18 mouse cellular contexts compared by ENCODE assay signal in the genomic region with DNA sequence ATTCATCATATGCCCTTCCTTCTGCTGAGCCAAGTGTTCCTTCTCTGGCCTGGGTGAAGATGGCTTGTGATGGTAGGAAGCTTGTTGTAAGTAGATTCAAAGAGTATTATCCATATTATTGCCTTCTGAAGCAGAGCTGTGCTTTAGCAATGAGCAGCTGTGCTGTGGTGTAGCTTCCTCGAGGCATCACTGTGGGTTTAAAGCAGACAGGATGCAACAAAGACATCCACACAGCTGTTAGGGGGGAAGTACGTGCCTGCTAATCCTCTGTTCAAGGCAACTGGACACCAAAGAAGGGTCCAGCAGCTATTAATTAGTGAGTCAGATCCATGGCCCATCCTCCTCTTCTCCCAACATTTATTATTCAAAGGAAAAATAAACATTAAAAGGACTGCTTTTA. TPM values are rescaled to one million over a fixed set of nuclear protein-coding genes. Genes with fewer than 3 reads are reported as not detected.
DNase-seq lines count a peak whose midpoint lies in the region; ATAC-seq and TF ChIP-seq lines count a peak whose summit lies in the region.
"Had no signal": no experiment of that assay in that cellular context is flagged by ENCODE, and none has a peak within 500 bp of the region (broad histone marks: within the 10 kb centered on the region; RNA-seq: fewer than 3 reads in every experiment).

No protein-coding gene starts in this region.

- no peak for ATAC-seq in embryonic facial prominence, embryonic 13.5 days (ENCODE audit: insufficient number of reproducible peaks, insufficient read depth, low FRiP score, low TSS enrichment, low read depth)
- ATAC-seq: hindbrain, postnatal 0 days had no signal

- H3K4me2 ChIP-seq in embryonic facial prominence, embryonic 13.5 days, result no peak overlapping the region
- H3K4me2 ChIP-seq: limb, embryonic 12.5 days; neural tube, embryonic 13.5 days had no signal

- TF ChIP-seq CTCF in layer of hippocampus, adult 2 months (conservative IDR thresholded peaks at IDR 0.05), result no peak

- peaks cover 31% of the 10 kb centered on the region for H3K36me3 ChIP-seq in embryonic facial prominence, embryonic 13.5 days

- H3K9ac ChIP-seq in embryonic facial prominence, embryonic 13.5 days, result no peak overlapping the region
- H3K9ac ChIP-seq: limb, embryonic 12.5 days; neural tube, embryonic 13.5 days had no signal

- no peaks in the 10 kb centered on the region for H3K27me3 ChIP-seq in embryonic facial prominence, embryonic 13.5 days
- H3K27me3 ChIP-seq: limb, embryonic 12.5 days; neural tube, embryonic 13.5 days had no signal

- peak overlapping the region; percentile 36; the same call in 1 of the 2 replicates for H3K27ac ChIP-seq in layer of hippocampus, adult 2 months
- peak overlapping the region; percentile 66; the same call in 1 of the 2 replicates for H3K27ac ChIP-seq in embryonic facial prominence, embryonic 13.5 days
- H3K27ac ChIP-seq: heart, embryonic 10.5 days; hindbrain, postnatal 0 days; limb, embryonic 12.5 days; neural tube, embryonic 13.5 days had no signal

- H3K4me1 ChIP-seq in embryonic facial prominence, embryonic 13.5 days, result peaks cover 5% of the 10 kb centered on the region; the same call in 1 of the 2 replicates
- H3K4me1 ChIP-seq: limb, embryonic 12.5 days; neural tube, embryonic 13.5 days had no signal

- WGBS in embryonic facial prominence, embryonic 13.5 days, result 5% methylated on average over 2 of the region's 2 CpGs

- H3K4me3 ChIP-seq in layer of hippocampus, adult 2 months, result no peak overlapping the region
- H3K4me3 ChIP-seq in embryonic facial prominence, embryonic 13.5 days, result no peak overlapping the region
- H3K4me3 ChIP-seq: heart, embryonic 10.5 days; limb, embryonic 12.5 days; neural tube, embryonic 13.5 days had no signal

- no peaks in the 10 kb centered on the region for H3K9me3 ChIP-seq in embryonic facial prominence, embryonic 13.5 days
- H3K9me3 ChIP-seq: heart, embryonic 10.5 days; limb, embryonic 12.5 days; neural tube, embryonic 13.5 days had no signal

- DNase-seq in layer of hippocampus, adult 2 months (ENCODE audit: low spot score in 2 of 2), result no peak
- no peak for DNase-seq in layer of hippocampus, postnatal 14 days (ENCODE audit: low spot score in 2 of 2)
- peak; percentile 46 for DNase-seq in brain, adult 2 months (ENCODE audit: low read depth, low spot score)
- DNase-seq in thymus, postnatal 10 days (ENCODE audit: low spot score in 2 of 2), result peak; percentile 45 to 50
- no peak for DNase-seq in cerebellum, postnatal 25 days
- no peak for DNase-seq in gastrocnemius, postnatal 10 days
- DNase-seq: adrenal gland, adult 8-10 months; cerebellum, postnatal 36 days; kidney, postnatal 25 days; layer of hippocampus, postnatal 36 days; lung, postnatal 4 days; midbrain, embryonic 14.5 days; spleen, adult 18-20 months had no signal

RNA-seq across cellular contexts. Expression of a gene that starts 25.1 kb away (rescaled TPM):
- total RNA-seq in layer of hippocampus, adult 2 months (2021), result 10 to 100 TPM; 23.6 to 24.4 TPM
- total RNA-seq in layer of hippocampus, postnatal 14 days (2021), result 10 to 100 TPM; 30.7 to 37.8 TPM
- polyA plus RNA-seq in embryonic facial prominence, embryonic 13.5 days (2015; fragmentation: Nextera tagmentation; extraction: Ambion mirVana), result 22.9 and 23.7 TPM in 2 replicates
- total RNA-seq in gastrocnemius, postnatal 10 days (2021), result under 1 TPM; 0.42 to 0.47 TPM

Comparison
In these comparisons a context has a peak if more than half of its experiments do, and no peak if none do; other contexts are left out.
1. DNase-seq: peak in brain, adult 2 months (single experiment) and thymus, postnatal 10 days (2 of 2); none in layer of hippocampus, adult 2 months (0 of 2), layer of hippocampus, postnatal 14 days (0 of 2), cerebellum, postnatal 25 days (0 of 2) and gastrocnemius, postnatal 10 days (single experiment).
2. RNA of a gene that starts 25.1 kb away (total RNA-seq): 30.7 to 37.8 TPM in layer of hippocampus, postnatal 14 days and 23.6 to 24.4 TPM in layer of hippocampus, adult 2 months; 0.42 to 0.47 TPM in gastrocnemius, postnatal 10 days; every median in the first group is over 10 times any median in the second.